In the genomic region with DNA sequence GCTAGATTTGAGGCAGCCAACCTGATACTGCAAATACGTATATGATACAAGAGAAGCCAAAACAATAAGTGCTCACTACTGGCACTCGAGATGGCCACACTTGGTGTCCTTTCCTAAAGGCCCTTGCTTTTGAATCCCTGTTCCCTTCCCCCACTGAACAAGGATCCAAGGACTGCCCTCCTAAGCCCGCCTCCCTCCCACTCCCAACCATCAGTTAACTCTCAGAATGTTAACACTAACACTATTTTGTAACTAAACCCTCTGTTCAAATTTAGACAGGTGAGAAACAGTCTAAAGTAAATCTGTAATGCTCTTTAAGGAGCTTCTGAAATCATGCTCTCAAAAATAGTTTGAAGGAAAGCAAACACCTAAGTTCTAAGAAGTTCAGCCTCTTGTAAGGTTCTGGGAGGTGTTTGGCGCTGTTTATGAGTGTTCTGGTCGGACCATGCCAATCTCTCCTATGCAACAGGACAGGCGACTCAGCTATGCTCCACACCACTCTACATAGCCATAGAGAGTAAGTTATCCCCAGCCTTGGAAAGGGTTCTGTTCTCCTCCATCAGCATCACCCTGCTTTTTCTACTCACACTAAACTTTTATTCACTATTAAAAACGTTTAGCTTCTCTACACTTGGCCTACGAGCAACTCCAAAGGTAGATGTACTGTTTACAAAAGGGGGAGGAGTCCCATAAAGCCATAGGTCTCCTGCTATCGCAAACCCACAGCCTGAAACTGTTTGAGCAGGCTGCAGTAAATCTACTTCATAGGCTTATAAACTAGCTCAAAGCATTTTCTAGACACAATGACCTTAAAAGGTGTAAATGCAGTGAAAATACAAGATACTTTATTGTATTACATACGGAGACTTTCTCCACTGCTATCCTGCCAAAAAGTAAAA, we compare ENCODE assay signal across 9 mouse cellular contexts. TPM values are rescaled to one million over a fixed set of nuclear protein-coding genes. Genes with fewer than 3 reads are reported as not detected.
DNase-seq lines count a peak whose midpoint lies in the region; ATAC-seq and TF ChIP-seq lines count a peak whose summit lies in the region.
"Had no signal": no experiment of that assay in that cellular context is flagged by ENCODE, and none has a peak within 500 bp of the region (broad histone marks: within the 10 kb centered on the region; RNA-seq: fewer than 3 reads in every experiment).

No protein-coding gene starts in this region.

- peak overlapping the region; percentile 54; the same call in 1 of the 2 replicates for H3K27ac ChIP-seq in lung, embryonic 16.5 days (ENCODE audit: low read length)
- H3K27ac ChIP-seq in liver, postnatal 0 days (ENCODE audit: low read depth) = peak overlapping the region; percentile 57
- H3K27ac ChIP-seq in stomach, embryonic 16.5 days (ENCODE audit: low read length) = peak overlapping the region; percentile 40

- ATAC-seq in lung, embryonic 16.5 days (ENCODE audit: low read depth) = no peak
- ATAC-seq in liver, postnatal 0 days = no peak
- no peak for ATAC-seq in stomach, embryonic 16.5 days (ENCODE audit: insufficient read depth, low FRiP score)

- peak; percentile 17 for DNase-seq in cerebellum, adult 9-11 months
- no peak for DNase-seq in cerebellum, postnatal 10 days
- no peak for DNase-seq in lung, postnatal 10 days
- DNase-seq in liver, postnatal 0 days = no peak
- DNase-seq in ovary, adult 18-20 months (ENCODE audit: low spot score) = no peak
- no peak for DNase-seq in adrenal gland, postnatal 14 days
- DNase-seq: cerebellum, adult 2 months had no signal

- H3K4me3 ChIP-seq in lung, embryonic 16.5 days (ENCODE audit: low read length) = peak overlapping the region; percentile 86
- no peak overlapping the region for H3K4me3 ChIP-seq in liver, postnatal 0 days (ENCODE audit: low read depth, low read length)
- peak overlapping the region; percentile 88 for H3K4me3 ChIP-seq in stomach, embryonic 16.5 days (replicated peaks; ENCODE audit: low read length)

- TF ChIP-seq EP300 in liver, postnatal 0 days (IDR thresholded peaks at IDR 0.05; ENCODE audit: low read depth) = no peak

- H3K36me3 ChIP-seq in lung, embryonic 16.5 days (ENCODE audit: control insufficient read depth, insufficient read depth, low read length) = no peaks in the 10 kb centered on the region
- H3K36me3 ChIP-seq in liver, postnatal 0 days (replicated peaks; ENCODE audit: insufficient read depth, low read length) = no peaks in the 10 kb centered on the region
- no peaks in the 10 kb centered on the region for H3K36me3 ChIP-seq in stomach, embryonic 16.5 days (ENCODE audit: control insufficient read depth, insufficient read depth, low read length)

- peak overlapping the region; percentile 97 for H3K4me2 ChIP-seq in lung, embryonic 16.5 days (ENCODE audit: low read depth, low read length)
- peak overlapping the region; percentile 58 for H3K4me2 ChIP-seq in liver, postnatal 0 days (ENCODE audit: low read depth, low read length)
- H3K4me2 ChIP-seq in stomach, embryonic 16.5 days (ENCODE audit: low read depth, low read length) = peak overlapping the region; percentile 71

- H3K9me3 ChIP-seq in lung, embryonic 16.5 days (ENCODE audit: control insufficient read depth, low read length) = no peaks in the 10 kb centered on the region
- H3K9me3 ChIP-seq in liver, postnatal 0 days (ENCODE audit: low read length) = no peaks in the 10 kb centered on the region
- H3K9me3 ChIP-seq in stomach, embryonic 16.5 days (replicated peaks; ENCODE audit: control insufficient read depth, low read length) = no peaks in the 10 kb centered on the region

- peaks cover 48% of the 10 kb centered on the region for H3K4me1 ChIP-seq in lung, embryonic 16.5 days (replicated peaks; ENCODE audit: control insufficient read depth, insufficient read depth, low read length)
- peaks cover 21% of the 10 kb centered on the region for H3K4me1 ChIP-seq in liver, postnatal 0 days (ENCODE audit: insufficient read depth)
- peaks cover 61% of the 10 kb centered on the region for H3K4me1 ChIP-seq in stomach, embryonic 16.5 days (ENCODE audit: control insufficient read depth, insufficient read depth, low read length)

- 47% methylated on average over 10 of the region's 10 CpGs for WGBS in lung, embryonic 16.5 days
- WGBS in liver, postnatal 0 days (ENCODE audit: insufficient replicate concordance) = 53% methylated on average over 10 of the region's 10 CpGs
- WGBS in stomach, embryonic 16.5 days = 29% methylated on average over 10 of the region's 10 CpGs

- H3K27me3 ChIP-seq in lung, embryonic 16.5 days (ENCODE audit: control insufficient read depth, insufficient read depth, low read depth, low read length) = no peaks in the 10 kb centered on the region
- H3K27me3 ChIP-seq in liver, postnatal 0 days (ENCODE audit: insufficient read depth, low read length) = peaks cover 11% of the 10 kb centered on the region
- no peaks in the 10 kb centered on the region for H3K27me3 ChIP-seq in stomach, embryonic 16.5 days (ENCODE audit: control insufficient read depth, insufficient read depth, low read length)

- no peak overlapping the region for H3K9ac ChIP-seq in lung, embryonic 16.5 days (ENCODE audit: low read length)
- H3K9ac ChIP-seq in liver, postnatal 0 days (replicated peaks) = no peak overlapping the region
- H3K9ac ChIP-seq in stomach, embryonic 16.5 days (ENCODE audit: low read length) = peak overlapping the region; percentile 56

- TF ChIP-seq CTCF in liver, postnatal 0 days (IDR thresholded peaks at IDR 0.05; ENCODE audit: low read depth) = no peak

RNA-seq across cellular contexts. Expression of a gene that starts 3.5 kb away (rescaled TPM):
- polyA plus RNA-seq in lung, embryonic 16.5 days (2015; fragmentation: Nextera tagmentation; extraction: Ambion mirVana) = 7.7 and 9.7 TPM in 2 replicates
- 2.5 and 2.9 TPM in 2 replicates for polyA plus RNA-seq in liver, postnatal 0 days (2015; fragmentation: Nextera tagmentation; extraction: Ambion mirVana)
- 18.3 and 24.0 TPM in 2 replicates for polyA plus RNA-seq in stomach, embryonic 16.5 days (2015; fragmentation: Nextera tagmentation; extraction: Ambion mirVana)
- total RNA-seq in adrenal gland, postnatal 14 days (2021) = 18.5 and 19.1 TPM in 2 replicates
